Mouse (Mus musculus) frontal cortex, postnatal 36 days (tissue): ENCODE measurements at regions not wholly inside any gene's neighbourhood (a gene's known extent, or its start where the extent isn't known, plus 50 kb on each side); places are given as distances from the start of the nearest gene placed in this dataset.
"Not testable (repeated sequence)": the region's sequence is repeated elsewhere in the genome, so short reads cannot be mapped to it uniquely, and the experiment has no call there.

ENCODE experiments used
- DNase-seq, 2 experiments: peaks; one replicate each; pipeline ENCODE4 v3.0.0; 2022; ENCODE audit warnings: low spot score in 2 of 2

GRCm38 (mm10) chr12:47163171-47163570, 344.4 kb upstream of the Nova1 start:
- DNase-seq = peak in 1 of 2 experiments; percentile 2

GRCm38 (mm10) chr12:47162624-47163151, 344.0 kb upstream of the Nova1 start:
- DNase-seq = peak; percentile 6 to 38

- no peak for DNase-seq
Observed at GRCm38 (mm10) chr12:47160626-47161025, 341.9 kb upstream of the Nova1 start.

GRCm38 (mm10) chr12:47155916-47156315, 337.2 kb upstream of the Nova1 start:
- DNase-seq = not testable (repeated sequence)

- DNase-seq = no peak
Observed at GRCm38 (mm10) chr12:47140677-47141076, 321.9 kb upstream of the Nova1 start.

GRCm38 (mm10) chr12:47129821-47130220, 311.1 kb upstream of the Nova1 start:
- no peak for DNase-seq

GRCm38 (mm10) chr12:47128596-47128995, 309.9 kb upstream of the Nova1 start:
- no peak for DNase-seq

- DNase-seq = no peak
Observed at GRCm38 (mm10) chr12:47121426-47121825, 302.7 kb upstream of the Nova1 start.

- DNase-seq = peak in 1 of 2 experiments; percentile 2
Observed at GRCm38 (mm10) chr12:47117504-47117903, 298.8 kb upstream of the Nova1 start.

GRCm38 (mm10) chr12:47089234-47089633, 270.5 kb upstream of the Nova1 start:
- no peak for DNase-seq

GRCm38 (mm10) chr12:47074961-47075360, 256.2 kb upstream of the Nova1 start:
- no peak for DNase-seq

- no peak for DNase-seq
Observed at GRCm38 (mm10) chr12:47052474-47052873, 233.7 kb upstream of the Nova1 start.

GRCm38 (mm10) chr12:47020810-47021348, 202.2 kb upstream of the Nova1 start:
- DNase-seq = no peak

GRCm38 (mm10) chr12:46992343-46992742, 173.6 kb upstream of the Nova1 start:
- DNase-seq = no peak

GRCm38 (mm10) chr12:46988972-46989371, 170.2 kb upstream of the Nova1 start:
- DNase-seq = no peak

GRCm38 (mm10) chr12:46950223-46950779, 131.6 kb upstream of the Nova1 start:
- DNase-seq = no peak

- DNase-seq = no peak
Observed at GRCm38 (mm10) chr12:46945707-46946106, 127.0 kb upstream of the Nova1 start.

- no peak for DNase-seq
Observed at GRCm38 (mm10) chr12:46931086-46931485, 112.4 kb upstream of the Nova1 start.

- no peak for DNase-seq
Observed at GRCm38 (mm10) chr12:46917286-46917685, 98.6 kb upstream of the Nova1 start.

GRCm38 (mm10) chr12:46878164-46878563, 59.4 kb upstream of the Nova1 start:
- DNase-seq = no peak

- peak in 1 of 2 experiments; percentile 4 for DNase-seq
Observed at GRCm38 (mm10) chr12:46870130-46870529, 51.4 kb upstream of the Nova1 start.
